Mouse (Mus musculus) cerebellum, postnatal 25 days (tissue): ENCODE measurements at regions not wholly inside any gene's neighbourhood (a gene's known extent, or its start where the extent isn't known, plus 50 kb on each side); places are given as distances from the start of the nearest gene placed in this dataset.
A peak's percentile ranks its signal among the peaks of the same experiment; 100 is the strongest.

Experiments used
- DNase-seq, 2 experiments: peaks; one replicate each; pipeline ENCODE4 v3.0.0; 2021; ENCODE audit warnings: mixed read lengths in 2 of 2

DNA sequence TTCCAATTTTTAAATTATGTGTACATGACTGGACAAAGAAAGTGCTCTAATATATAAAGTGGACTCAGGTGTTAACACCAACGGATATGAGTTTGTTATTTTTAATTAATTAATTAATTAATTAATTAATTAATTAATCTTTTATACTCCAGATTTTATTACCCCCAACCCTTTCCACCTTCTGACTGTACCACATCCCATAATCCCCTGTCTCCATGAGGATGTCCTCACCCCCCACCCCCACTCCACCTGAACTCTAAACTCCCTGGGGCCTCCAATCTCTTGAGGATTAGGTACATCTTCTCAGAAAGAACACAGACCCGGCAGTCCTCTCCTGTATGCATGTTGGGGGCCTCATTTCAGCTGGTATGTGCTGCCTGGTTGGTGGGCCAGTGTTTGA, 182.8 kb downstream of the Rassf9 start:
- no peak for DNase-seq

GRCm38 (mm10) chr10:102689966-102690365, 177.9 kb downstream of the Rassf9 start:
- DNase-seq: no peak

DNA sequence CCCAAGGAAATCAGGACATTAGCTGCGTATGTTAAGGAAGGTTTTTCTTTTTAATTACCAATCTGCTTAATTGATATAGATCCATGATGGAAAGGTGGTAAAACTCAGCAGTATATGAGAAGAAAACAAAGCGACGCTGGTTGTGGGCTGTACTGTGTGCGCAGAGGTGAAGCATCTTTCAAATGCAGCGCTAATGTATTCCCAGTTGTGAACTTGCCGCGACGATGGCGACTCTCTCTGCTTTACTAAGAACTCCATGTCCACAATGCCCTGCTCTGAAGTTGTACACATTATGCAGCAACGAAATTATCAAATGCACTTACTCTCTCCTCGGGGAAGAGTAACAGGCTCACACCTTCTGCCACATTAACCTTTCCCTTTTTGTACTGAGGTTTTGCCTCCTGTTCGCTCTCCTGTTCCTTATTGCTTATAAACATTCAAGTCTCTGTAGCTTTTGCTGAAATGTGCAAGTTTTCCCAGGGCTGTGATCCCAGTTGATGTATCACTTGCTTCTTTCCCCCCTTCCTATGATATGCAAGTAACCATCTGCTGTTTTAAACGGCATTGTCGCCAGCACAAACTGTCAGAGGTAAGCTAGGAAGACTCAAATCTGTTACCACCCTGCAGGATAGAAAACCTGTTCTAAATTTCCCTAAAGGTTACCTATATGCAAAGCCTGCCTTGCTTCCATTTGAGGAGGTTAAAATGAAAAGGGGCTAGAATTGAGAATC, 174.8 kb downstream of the Rassf9 start:
- DNase-seq: peak in 1 of 2 experiments; percentile 9

DNA sequence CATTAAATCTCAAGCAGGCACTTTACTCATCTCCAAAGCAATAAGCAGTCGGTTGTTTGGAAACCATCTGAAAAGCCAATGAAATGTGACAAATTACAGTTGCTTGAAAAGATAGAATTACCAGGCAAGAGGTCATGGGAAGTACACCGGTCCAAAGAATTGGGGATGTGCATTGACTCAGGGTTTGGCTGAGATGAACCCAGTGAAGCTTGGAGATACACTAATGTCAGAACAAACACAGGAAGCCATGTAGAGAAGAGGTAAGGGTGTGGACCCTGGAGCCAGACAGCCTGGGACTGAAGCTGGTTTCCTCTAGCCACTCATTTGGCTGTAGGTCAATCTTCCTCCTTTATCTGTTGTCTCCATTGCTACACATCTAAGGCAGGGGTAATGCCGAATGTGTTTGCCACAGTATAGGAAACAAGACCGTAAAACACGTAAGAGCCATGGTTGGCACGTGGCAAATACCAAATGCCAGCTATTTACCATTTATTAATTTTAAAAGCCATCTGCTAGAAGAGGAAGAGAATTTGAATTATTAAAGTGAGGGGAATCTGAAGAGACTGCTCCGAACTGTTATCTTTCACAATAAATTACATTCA, 173.9 kb downstream of the Rassf9 start:
- DNase-seq: no peak

DNA sequence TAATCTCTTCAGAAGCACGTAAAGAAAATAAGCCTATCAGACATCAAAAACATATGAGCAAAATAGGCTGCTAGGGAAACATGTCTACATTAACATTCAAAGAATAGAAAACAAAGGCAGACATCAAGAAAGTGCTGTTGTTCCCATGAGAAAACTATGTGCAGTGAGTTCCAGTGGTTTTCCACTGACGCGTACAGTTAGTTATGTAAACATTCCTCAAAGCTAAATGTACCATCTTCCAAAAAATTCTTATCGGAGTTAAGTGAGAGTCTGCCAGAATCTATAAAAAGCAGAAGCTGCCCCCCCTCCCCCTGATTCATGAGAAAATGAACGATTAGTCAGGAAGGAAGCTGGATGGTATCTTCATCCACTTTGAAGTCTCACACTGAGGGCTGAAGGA, 155.3 kb downstream of the Rassf9 start:
- DNase-seq: no peak

- no peak for DNase-seq
Measured at GRCm38 (mm10) chr10:102659683-102660082, 147.7 kb downstream of the Rassf9 start.

GRCm38 (mm10) chr10:102636507-102636906, 124.5 kb downstream of the Rassf9 start:
- DNase-seq: no peak

- no peak for DNase-seq
Measured at GRCm38 (mm10) chr10:102633438-102633837, 121.4 kb downstream of the Rassf9 start.

DNA sequence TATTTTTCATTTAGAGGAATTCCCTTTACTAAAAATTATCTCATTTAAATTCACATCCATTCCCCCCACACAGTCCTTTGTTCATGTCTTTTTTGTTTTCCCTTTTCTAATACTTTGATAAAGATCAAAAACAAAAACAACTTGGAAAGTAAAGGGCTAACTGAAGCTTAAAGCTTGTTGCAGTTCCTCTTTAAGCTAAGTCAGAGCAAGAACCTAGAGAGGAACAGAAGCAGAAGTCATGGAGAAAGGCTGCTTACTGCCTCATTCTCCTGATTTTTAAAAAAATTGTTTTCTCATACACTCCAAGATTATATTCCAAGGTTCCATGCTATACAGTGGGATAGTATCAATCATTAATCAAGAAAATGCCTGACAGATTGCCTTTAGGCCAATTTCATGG, 116.6 kb downstream of the Rassf9 start:
- no peak for DNase-seq

- no peak for DNase-seq
Measured at GRCm38 (mm10) chr10:102623895-102624294, 111.9 kb downstream of the Rassf9 start.

DNA sequence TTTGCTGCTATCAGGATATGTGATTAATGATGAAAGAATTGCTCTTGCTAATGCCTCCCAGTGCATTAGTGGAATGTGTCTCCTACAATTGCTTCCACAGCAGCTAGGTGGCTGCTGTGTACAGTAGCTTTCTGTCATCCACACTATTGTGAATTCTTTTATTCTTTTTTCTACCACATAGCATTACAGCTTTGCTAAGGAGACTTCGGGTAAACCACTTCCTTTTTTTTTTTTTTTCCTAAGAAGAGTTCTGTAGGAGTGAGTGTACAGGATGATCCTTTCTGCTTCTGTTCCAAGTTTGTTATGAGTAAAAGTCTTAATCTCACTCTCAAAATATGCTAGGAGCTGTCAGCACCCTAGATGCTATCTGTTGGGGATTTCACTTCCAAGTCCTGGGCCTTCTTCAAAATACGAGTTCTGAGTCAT, 110.6 kb downstream of the Rassf9 start:
- no peak for DNase-seq

GRCm38 (mm10) chr10:102618711-102619110, 106.7 kb downstream of the Rassf9 start:
- DNase-seq: no peak

- DNase-seq: no peak
Measured at GRCm38 (mm10) chr10:102615962-102616595, 104.1 kb downstream of the Rassf9 start.
